9 mouse cellular contexts compared by ENCODE assay signal in genomic region chr7:89370917-89371316, GRCm38 (mm10). TPM values are rescaled to one million over a fixed set of nuclear protein-coding genes. Genes with fewer than 3 reads are reported as not detected.
A peak's percentile ranks its signal among the peaks of the same experiment; 100 is the strongest.
DNase-seq lines count a peak whose midpoint lies in the region; ATAC-seq and TF ChIP-seq lines count a peak whose summit lies in the region.
"Had no signal": no experiment of that assay in that cellular context is flagged by ENCODE, and none has a peak within 500 bp of the region (broad histone marks: within the 10 kb centered on the region; RNA-seq: fewer than 3 reads in every experiment).

No protein-coding gene starts in this region.

- no peak overlapping the region for H3K4me3 ChIP-seq in hindbrain, embryonic 14.5 days (replicated peaks; ENCODE audit: low read length)
- no peak overlapping the region for H3K4me3 ChIP-seq in hindbrain, embryonic 10.5 days
- H3K4me3 ChIP-seq in bone marrow, adult 2 months (replicated peaks; ENCODE audit: control insufficient read depth, low read depth, low read length) = no peak overlapping the region
- H3K4me3 ChIP-seq in spleen, adult 2 months (ENCODE audit: extremely low read depth, insufficient read depth, insufficient read length) = no peak overlapping the region
- H3K4me3 ChIP-seq in forebrain, embryonic 12.5 days (replicated peaks) = no peak overlapping the region
- H3K4me3 ChIP-seq: neural tube, embryonic 12.5 days had no signal

- no peak for TF ChIP-seq POLR2A in bone marrow, adult 2 months (IDR thresholded peaks at IDR 0.05; ENCODE audit: borderline replicate concordance, control insufficient read depth, low read depth, low read length)
- TF ChIP-seq POLR2A in spleen, adult 2 months (IDR thresholded peaks at IDR 0.05; ENCODE audit: low read depth, low read length) = no peak

- no peaks in the 10 kb centered on the region for H3K9me3 ChIP-seq in hindbrain, embryonic 14.5 days (ENCODE audit: control insufficient read depth, low read length)
- no peaks in the 10 kb centered on the region for H3K9me3 ChIP-seq in hindbrain, embryonic 10.5 days
- no peaks in the 10 kb centered on the region for H3K9me3 ChIP-seq in forebrain, embryonic 12.5 days
- H3K9me3 ChIP-seq: neural tube, embryonic 12.5 days had no signal

- H3K27ac ChIP-seq in hindbrain, embryonic 14.5 days = no peak overlapping the region
- no peak overlapping the region for H3K27ac ChIP-seq in hindbrain, embryonic 10.5 days
- no peak overlapping the region for H3K27ac ChIP-seq in bone marrow, adult 2 months (ENCODE audit: control insufficient read depth, insufficient read depth, low read depth, low read length, poor library complexity)
- H3K27ac ChIP-seq in spleen, adult 2 months (ENCODE audit: insufficient read depth, low read length) = no peak overlapping the region
- H3K27ac ChIP-seq in forebrain, embryonic 12.5 days = no peak overlapping the region
- H3K27ac ChIP-seq: neural tube, embryonic 12.5 days had no signal

- H3K4me1 ChIP-seq in hindbrain, embryonic 14.5 days (replicated peaks; ENCODE audit: control insufficient read depth, insufficient read depth, low read length) = no peaks in the 10 kb centered on the region
- H3K4me1 ChIP-seq in hindbrain, embryonic 10.5 days (replicated peaks) = peaks cover 9% of the 10 kb centered on the region; the same call in 1 of the 2 replicates
- H3K4me1 ChIP-seq in bone marrow, adult 2 months (ENCODE audit: control insufficient read depth, insufficient read depth, low read length) = no peaks in the 10 kb centered on the region
- H3K4me1 ChIP-seq in spleen, adult 2 months (ENCODE audit: control insufficient read depth, insufficient read depth, insufficient read length) = no peaks in the 10 kb centered on the region
- H3K4me1 ChIP-seq in forebrain, embryonic 12.5 days = no peaks in the 10 kb centered on the region
- H3K4me1 ChIP-seq: neural tube, embryonic 12.5 days had no signal

- WGBS in hindbrain, embryonic 14.5 days = 47% methylated on average over 1 of the region's 1 CpGs
- WGBS in hindbrain, embryonic 10.5 days = 69% methylated on average over 1 of the region's 1 CpGs
- WGBS in bone marrow, adult 2 months = 3% methylated on average over 1 of the region's 1 CpGs
- 7% methylated on average over 1 of the region's 1 CpGs for WGBS in spleen, adult 2 months
- 56% methylated on average over 1 of the region's 1 CpGs for WGBS in forebrain, embryonic 12.5 days

- H3K27me3 ChIP-seq in hindbrain, embryonic 14.5 days (ENCODE audit: control insufficient read depth, insufficient read depth, low read length) = peaks cover 5% of the 10 kb centered on the region; the same call in 1 of the 2 replicates
- H3K27me3 ChIP-seq in hindbrain, embryonic 10.5 days (ENCODE audit: insufficient read depth, poor library complexity, severe bottlenecking) = no peaks in the 10 kb centered on the region
- H3K27me3 ChIP-seq in spleen, adult 2 months (ENCODE audit: control insufficient read depth, insufficient read depth, low read length) = no peaks in the 10 kb centered on the region
- no peaks in the 10 kb centered on the region for H3K27me3 ChIP-seq in forebrain, embryonic 12.5 days
- H3K27me3 ChIP-seq: neural tube, embryonic 12.5 days had no signal

- TF ChIP-seq CTCF in bone marrow, adult 2 months (IDR thresholded peaks at IDR 0.05; ENCODE audit: control insufficient read depth, insufficient read depth, low read length) = peak; percentile 20; the same call in 1 of the 2 replicates
- TF ChIP-seq CTCF in spleen, adult 2 months (IDR thresholded peaks at IDR 0.05; ENCODE audit: extremely low read depth, insufficient read depth, insufficient read length, insufficient replicate concordance) = peak; percentile 22; the same call in 1 of the 2 replicates

- ATAC-seq in hindbrain, embryonic 14.5 days (ENCODE audit: low FRiP score) = no peak
- no peak for ATAC-seq in forebrain, embryonic 12.5 days (ENCODE audit: low FRiP score)

- H3K9ac ChIP-seq in hindbrain, embryonic 14.5 days = no peak overlapping the region
- no peak overlapping the region for H3K9ac ChIP-seq in forebrain, embryonic 12.5 days
- H3K9ac ChIP-seq: neural tube, embryonic 12.5 days had no signal

- H3K36me3 ChIP-seq in hindbrain, embryonic 14.5 days (replicated peaks; ENCODE audit: control insufficient read depth, insufficient read depth) = no peaks in the 10 kb centered on the region
- H3K36me3 ChIP-seq in hindbrain, embryonic 10.5 days = no peaks in the 10 kb centered on the region
- H3K36me3 ChIP-seq in spleen, adult 2 months (ENCODE audit: control insufficient read depth, insufficient read depth, low read length) = no peaks in the 10 kb centered on the region
- H3K36me3 ChIP-seq in forebrain, embryonic 12.5 days (replicated peaks) = no peaks in the 10 kb centered on the region
- H3K36me3 ChIP-seq: neural tube, embryonic 12.5 days had no signal

- H3K4me2 ChIP-seq in hindbrain, embryonic 14.5 days (replicated peaks) = no peak overlapping the region
- H3K4me2 ChIP-seq in forebrain, embryonic 12.5 days = no peak overlapping the region
- H3K4me2 ChIP-seq: neural tube, embryonic 12.5 days had no signal

- DNase-seq in hindbrain, embryonic 14.5 days (ENCODE audit: low spot score) = peak; percentile 33
- DNase-seq in hindbrain, embryonic 10.5 days (ENCODE audit: low spot score) = no peak
- peak; percentile 61 for DNase-seq in CD4-positive, CD25-positive, alpha-beta regulatory T cell, adult 2 months (ENCODE audit: low read depth, low spot score)
- peak; percentile 40 for DNase-seq in heart, postnatal 25 days (ENCODE audit: low spot score)
- DNase-seq in layer of hippocampus, postnatal 36 days = peak; percentile 11 to 15
- peak in 1 of 2 experiments; percentile 50 for DNase-seq in spleen, adult 2 months (ENCODE audit: low read depth in 1 of 2, low spot score in 2 of 2)

- intact Hi-C loops in heart, postnatal 25 days (cut with DNase I) = no loop called here

RNA-seq across cellular contexts. Expression of gene Tmem135, which starts 33.1 kb away (rescaled TPM):
- 30.9 and 32.7 TPM in 2 replicates for polyA plus RNA-seq in hindbrain, embryonic 14.5 days (2014; fragmentation: Nextera tagmentation; extraction: Ambion mirVana)
- 14.9 and 15.0 TPM in 2 replicates for polyA plus RNA-seq in hindbrain, embryonic 10.5 days (2016; fragmentation: Nextera tagmentation; extraction: Ambion mirVana)
- 3.7 and 8.2 TPM in 2 replicates for polyA plus RNA-seq in bone marrow, adult 2 months (2011; ENCODE audit: insufficient read depth, insufficient read length, low replicate concordance, missing spikeins)
- total RNA-seq in heart, postnatal 25 days (2021) = 10 to 100 TPM; 42.5 to 49.6 TPM
- total RNA-seq in layer of hippocampus, postnatal 36 days (2021) = 10 to 100 TPM; 72.9 to 82.2 TPM
- 27.6 and 36.5 TPM in 2 replicates for polyA plus RNA-seq in spleen, adult 2 months (2012; rRNA removed)
- polyA plus RNA-seq in forebrain, embryonic 12.5 days (2016; fragmentation: Nextera tagmentation; extraction: Ambion mirVana) = 19.2 and 26.4 TPM in 2 replicates

RNA-seq across cellular contexts. Expression of gene Fzd4, which starts 33.2 kb away (rescaled TPM):
- polyA plus RNA-seq in hindbrain, embryonic 14.5 days (2014; fragmentation: Nextera tagmentation; extraction: Ambion mirVana) = 3.2 and 4.1 TPM in 2 replicates
- 3.0 and 4.4 TPM in 2 replicates for polyA plus RNA-seq in hindbrain, embryonic 10.5 days (2016; fragmentation: Nextera tagmentation; extraction: Ambion mirVana)
- polyA plus RNA-seq in bone marrow, adult 2 months (2011; ENCODE audit: insufficient read depth, insufficient read length, low replicate concordance, missing spikeins) = 1.0 and 2.1 TPM in 2 replicates
- 10 to 100 TPM; 29.0 to 35.7 TPM for total RNA-seq in heart, postnatal 25 days (2021)
- 1 to 10 TPM; 7.4 to 9.0 TPM for total RNA-seq in layer of hippocampus, postnatal 36 days (2021)
- 1.9 and 2.0 TPM in 2 replicates for polyA plus RNA-seq in spleen, adult 2 months (2012; rRNA removed)
- 2.4 and 3.3 TPM in 2 replicates for polyA plus RNA-seq in forebrain, embryonic 12.5 days (2016; fragmentation: Nextera tagmentation; extraction: Ambion mirVana)
